Mouse (Mus musculus) thymus, adult 2 months (tissue): ENCODE data around the gene Sp7. TPM values are rescaled to one million over a fixed set of nuclear protein-coding genes. Genes with fewer than 3 reads are reported as not detected.
A peak's percentile ranks its signal among the peaks of the same experiment; 100 is the strongest.

ENCODE experiments used
- DNase-seq: peaks from one replicate; pipeline ENCODE4 v3.0.0; 2021
- H3K27ac ChIP-seq: fragments of 200-500 bp; 2 replicates; pipeline ENCODE4 v1.5.1; 2012; ENCODE audit warnings: low read length, control low read depth; ENCODE audit not compliant: control insufficient read depth, insufficient read depth
- H3K27me3 ChIP-seq: fragments of 200-500 bp; 2 replicates; pipeline ENCODE4 v1.6.1; 2012; ENCODE audit warnings: mild to moderate bottlenecking, low read length, moderate library complexity, mixed read lengths; ENCODE audit not compliant: control insufficient read depth, insufficient read depth
- H3K36me3 ChIP-seq: fragments of 200-500 bp; 2 replicates; pipeline ENCODE4 v1.6.1; 2012; ENCODE audit warnings: mild to moderate bottlenecking, low read length, moderate library complexity; ENCODE audit not compliant: control insufficient read depth, insufficient read depth
- H3K4me1 ChIP-seq: fragments of 200-500 bp; replicated peaks from 2 replicates; pipeline ENCODE4 v1.6.1; 2012; ENCODE audit warnings: low read length; ENCODE audit not compliant: control insufficient read depth, insufficient read depth
- H3K4me3 ChIP-seq: fragments of 200-500 bp; 2 replicates; pipeline ENCODE4 v1.5.1; 2012; ENCODE audit warnings: mild to moderate bottlenecking, low read length, control low read depth, moderate library complexity; ENCODE audit not compliant: control insufficient read depth, insufficient read depth
- CTCF ChIP-seq: fragments of 200-500 bp; IDR thresholded peaks from 2 replicates; pipeline ENCODE4 v1.5.1; 2012; ENCODE audit warnings: mild to moderate bottlenecking, control low read depth, low read length, moderate library complexity, borderline replicate concordance; ENCODE audit not compliant: control insufficient read depth, poor library complexity, insufficient read depth; ENCODE audit errors: extremely low read depth
- POLR2A ChIP-seq: fragments of 200-500 bp; IDR thresholded peaks from 2 replicates; pipeline ENCODE4 v1.6.1; 2012; ENCODE audit warnings: mild to moderate bottlenecking, low read length, control low read depth, moderate library complexity; ENCODE audit not compliant: control insufficient read depth, poor library complexity, insufficient read depth; ENCODE audit errors: extremely low read depth
- WGBS: fragments of 180-500 bp; shearing (Covaris S2); methylation state at CpG from one replicate; pipeline ENCODE4 v1.1.7; 2018; 5-methylcytosine and 5-hydroxymethylcytosine counted together
- polyA plus RNA-seq: library from polyadenylated mRNA; depleted of rRNA; stranded (reverse); fragments of >200 nt; gene quantifications from 2 replicates; pipeline ENCODE4 v1.2.3, GENCODE M21; 2012

Gene Sp7
- polyA plus RNA-seq, 1 experiment = 0.13 TPM

- TF ChIP-seq POLR2A (no peak), CTCF (no peak)
- no peaks in the 10 kb centered on the region for H3K27me3 ChIP-seq
- no peaks in the 10 kb centered on the region for H3K36me3 ChIP-seq
- no peak overlapping the region for H3K27ac ChIP-seq
- H3K4me1 ChIP-seq = peaks cover 12% of the 10 kb centered on the region
- WGBS = 97% methylated on average over 2 of the region's 2 CpGs
- H3K4me3 ChIP-seq = no peak overlapping the region
- DNase-seq = no peak
Measured at GRCm38 (mm10) chr15:102401278-102401677, 34.3 kb upstream of the Sp7 start.

- H3K27me3 ChIP-seq = no peaks in the 10 kb centered on the region
- H3K4me3 ChIP-seq = no peak overlapping the region
- H3K27ac ChIP-seq = peak overlapping the region; percentile 83; the same call in 1 of the 2 replicates
- H3K4me1 ChIP-seq = peaks cover 14% of the 10 kb centered on the region
- TF ChIP-seq CTCF (no peak), POLR2A (no peak)
- no peaks in the 10 kb centered on the region for H3K36me3 ChIP-seq
- DNase-seq = no peak
- WGBS = 91% methylated on average over 10 of the region's 10 CpGs
Measured at GRCm38 (mm10) chr15:102400476-102401045, 33.6 kb upstream of the Sp7 start.

- TF ChIP-seq POLR2A = peak; percentile 84
- TF ChIP-seq CTCF = no peak
- Histone ChIP-seq H3K4me3 (peak overlapping the region; percentile 85), H3K27ac (peak overlapping the region; percentile 83), H3K4me1 (peaks cover 14% of the 10 kb centered on the region), H3K27me3 (no peaks in the 10 kb centered on the region), H3K36me3 (no peaks in the 10 kb centered on the region)
- peak; percentile 85 for DNase-seq
- 11% methylated on average over 34 of the region's 34 CpGs for whole genome bisulfite sequencing
Measured at GRCm38 (mm10) chr15:102399229-102400221, 32.5 kb upstream of the Sp7 start.

GRCm38 (mm10) chr15:102398629-102399028 lies 31.6 kb upstream of the Sp7 start:
- no peak overlapping the region for H3K4me3 ChIP-seq
- peaks cover 14% of the 10 kb centered on the region for H3K4me1 ChIP-seq
- WGBS = 86% methylated on average over 5 of the region's 5 CpGs
- H3K27ac ChIP-seq = no peak overlapping the region
- TF ChIP-seq CTCF = no peak
- TF ChIP-seq POLR2A = no peak
- no peaks in the 10 kb centered on the region for H3K27me3 ChIP-seq
- DNase-seq = no peak
- no peaks in the 10 kb centered on the region for H3K36me3 ChIP-seq

DNA sequence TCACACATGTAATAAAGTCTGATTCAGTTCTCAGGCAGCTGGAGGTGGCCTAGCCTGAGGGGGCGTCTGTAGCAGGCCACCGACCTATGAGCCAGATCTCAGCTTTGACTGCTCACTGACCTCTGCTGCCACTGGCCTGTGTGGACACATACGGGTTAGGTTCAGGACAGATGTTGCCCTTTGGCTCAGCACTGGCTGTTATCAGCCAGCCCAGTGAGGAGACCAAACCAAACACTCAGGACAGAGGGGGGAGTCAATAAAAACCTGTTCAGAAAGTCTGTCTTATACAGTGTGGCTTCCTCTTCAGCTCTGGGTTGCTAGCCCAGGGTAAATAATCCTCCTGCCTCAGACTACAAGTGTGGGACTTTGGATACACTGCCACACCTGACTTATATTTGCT lies 28.1 kb upstream of the Sp7 start:
- Histone ChIP-seq H3K27me3 (no peaks in the 10 kb centered on the region), H3K4me3 (no peak overlapping the region), H3K27ac (no peak overlapping the region), H3K36me3 (no peaks in the 10 kb centered on the region), H3K4me1 (peaks cover 11% of the 10 kb centered on the region)
- DNase-seq = no peak
- TF ChIP-seq POLR2A = no peak
- no peak for TF ChIP-seq CTCF
- 91% methylated on average over 3 of the region's 3 CpGs for WGBS

DNA sequence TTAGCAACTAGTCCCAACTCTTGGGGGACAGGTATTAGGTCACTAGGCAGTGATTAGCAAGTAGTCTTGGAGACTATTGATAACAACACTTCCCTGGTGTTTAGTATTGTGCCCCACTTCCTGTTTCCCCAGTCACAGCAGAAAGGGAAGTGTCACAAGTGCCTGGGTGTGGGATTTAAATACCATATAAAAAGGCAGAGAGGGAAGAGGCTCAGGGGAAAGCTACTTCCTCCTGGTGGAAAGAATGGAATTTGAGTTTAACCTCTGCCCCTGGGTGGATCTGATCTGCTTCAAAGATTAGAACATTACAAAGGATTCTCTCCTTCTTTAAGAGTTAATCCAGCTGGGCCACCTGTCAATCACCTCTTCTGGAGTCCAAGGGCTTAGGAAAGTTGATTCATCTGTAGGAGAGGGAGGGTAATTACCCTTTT lies 26.6 kb upstream of the Sp7 start:
- Histone ChIP-seq H3K4me1 (peaks cover 7% of the 10 kb centered on the region; the same call in 1 of the 2 replicates), H3K4me3 (no peak overlapping the region), H3K36me3 (no peaks in the 10 kb centered on the region), H3K27ac (no peak overlapping the region), H3K27me3 (no peaks in the 10 kb centered on the region)
- TF ChIP-seq POLR2A = no peak
- TF ChIP-seq CTCF = no peak
- DNase-seq = no peak
